Mouse (Mus musculus) thymus, postnatal 0 days (tissue): ENCODE results near the gene Actr3. TPM values are rescaled to one million over a fixed set of nuclear protein-coding genes. Genes with fewer than 3 reads are reported as not detected.
A peak's percentile ranks its signal among the peaks of the same experiment; 100 is the strongest.

Experiments
- DNase-seq: peaks from one replicate; pipeline ENCODE4 v3.0.0-alpha.2; 2015; ENCODE audit warnings: low spot score
- polyA plus RNA-seq: library from polyadenylated mRNA; unstranded; fragments of >200 nt; fragmentation: Nextera tagmentation; extraction: Ambion mirVana; gene quantifications from 2 replicates; pipeline ENCODE4 v1.2.1, GENCODE M21; 2015

The Actr3 gene
- polyA plus RNA-seq: 462 and 483 TPM in 2 replicates

DNA sequence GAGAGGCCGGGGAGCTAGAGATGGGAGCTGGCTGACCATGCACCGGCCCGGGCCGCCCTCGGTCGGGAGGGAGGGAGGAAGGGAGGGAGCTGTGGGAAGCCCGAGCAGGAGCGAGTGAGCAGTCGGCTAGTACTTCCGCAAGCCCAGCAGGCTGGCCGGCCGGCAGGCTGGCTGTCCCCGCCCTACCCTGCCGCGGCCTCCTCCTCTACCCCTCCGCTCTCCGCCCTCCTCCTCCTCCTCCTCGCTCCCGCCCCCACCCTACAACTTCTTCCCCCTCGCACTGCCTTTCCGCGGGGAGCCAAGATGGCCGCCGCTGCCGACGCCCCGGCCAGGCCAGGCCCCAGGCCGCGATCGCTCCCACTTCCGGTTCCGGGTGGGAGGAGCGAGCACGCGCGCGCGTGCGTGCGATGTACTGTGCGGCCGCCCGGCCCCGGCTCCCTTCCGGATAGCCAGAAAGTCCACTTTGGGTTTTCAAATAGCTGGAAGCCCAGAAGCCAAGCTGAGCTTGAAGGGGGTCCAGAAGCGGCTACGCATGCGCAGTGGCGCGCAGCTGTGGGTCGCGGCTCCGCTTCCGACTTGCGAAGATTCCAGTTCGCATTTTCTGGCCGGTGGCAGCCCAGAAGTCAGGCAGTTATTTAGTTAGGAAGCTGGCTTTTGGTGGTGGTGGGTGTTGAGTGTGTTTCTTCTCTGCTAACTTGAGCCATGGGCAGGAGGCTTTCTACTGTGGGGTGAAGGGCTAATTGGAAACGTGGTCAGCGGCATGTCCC lies at the start of gene Actr3:
Actr3 (minus strand) TSS at position 359 of the 767 bp plus-strand sequence.
- DNase-seq: peak; percentile 100

DNA sequence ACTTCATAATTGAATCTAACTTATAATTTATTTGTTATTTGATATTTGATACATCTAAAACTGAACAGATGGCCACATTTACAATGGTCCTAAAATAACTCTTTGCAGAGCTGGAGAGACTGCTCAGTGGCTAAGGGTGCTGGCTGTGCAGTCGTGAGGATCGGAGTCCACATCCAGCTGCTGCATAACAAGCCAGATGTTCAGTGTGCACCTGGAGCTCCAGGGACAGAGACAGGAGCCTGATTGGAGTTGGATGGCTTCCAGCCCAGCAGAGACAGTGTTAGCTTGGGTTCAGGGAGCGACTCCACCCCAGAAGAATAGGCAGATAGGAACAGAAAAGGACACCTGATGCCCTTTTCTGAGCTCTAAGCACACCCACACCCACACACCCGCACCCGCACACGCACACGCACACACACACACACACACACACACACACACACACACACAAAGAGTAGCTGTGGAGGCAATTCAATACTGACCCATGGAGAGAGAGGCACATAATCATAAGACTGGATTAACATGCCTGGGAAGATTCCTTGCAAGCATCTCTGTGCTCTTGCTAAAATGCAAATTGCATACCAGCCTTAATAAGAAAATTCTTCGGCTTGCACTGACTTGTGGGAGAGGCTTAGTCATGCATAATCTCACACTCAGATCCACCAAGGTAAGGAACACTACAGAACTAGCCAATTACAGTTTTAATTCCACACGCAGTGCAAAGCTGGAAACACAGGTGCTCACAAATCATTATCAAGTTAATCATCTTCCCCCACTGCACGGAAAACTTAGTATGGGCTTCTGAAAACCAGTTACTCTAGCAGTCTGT lies 47.1 kb upstream of the Actr3 start:
- DNase-seq: no peak

DNA sequence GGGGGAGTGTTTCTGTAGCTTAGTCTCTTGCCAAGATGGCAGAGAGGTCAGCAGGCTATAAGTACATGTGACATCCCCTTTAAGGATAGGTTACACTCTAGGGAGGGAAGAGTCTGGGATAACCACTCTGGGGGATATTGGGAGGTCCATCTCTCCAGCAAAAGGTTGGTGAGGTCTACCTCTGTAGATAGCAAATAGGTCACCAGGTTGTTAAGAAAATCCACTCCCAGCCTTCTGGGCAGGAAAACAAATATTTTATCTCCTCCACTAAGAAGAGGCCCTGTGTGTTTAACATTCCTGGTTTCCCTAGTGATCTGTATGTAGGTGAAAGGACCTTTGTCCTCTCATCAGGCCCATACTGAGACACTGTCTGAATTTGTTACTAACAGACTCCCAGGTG lies 46.3 kb upstream of the Actr3 start:
- no peak for DNase-seq

- no peak for DNase-seq
Measured at GRCm38 (mm10) chr1:125478588-125478987, 43.1 kb upstream of the Actr3 start.

DNA sequence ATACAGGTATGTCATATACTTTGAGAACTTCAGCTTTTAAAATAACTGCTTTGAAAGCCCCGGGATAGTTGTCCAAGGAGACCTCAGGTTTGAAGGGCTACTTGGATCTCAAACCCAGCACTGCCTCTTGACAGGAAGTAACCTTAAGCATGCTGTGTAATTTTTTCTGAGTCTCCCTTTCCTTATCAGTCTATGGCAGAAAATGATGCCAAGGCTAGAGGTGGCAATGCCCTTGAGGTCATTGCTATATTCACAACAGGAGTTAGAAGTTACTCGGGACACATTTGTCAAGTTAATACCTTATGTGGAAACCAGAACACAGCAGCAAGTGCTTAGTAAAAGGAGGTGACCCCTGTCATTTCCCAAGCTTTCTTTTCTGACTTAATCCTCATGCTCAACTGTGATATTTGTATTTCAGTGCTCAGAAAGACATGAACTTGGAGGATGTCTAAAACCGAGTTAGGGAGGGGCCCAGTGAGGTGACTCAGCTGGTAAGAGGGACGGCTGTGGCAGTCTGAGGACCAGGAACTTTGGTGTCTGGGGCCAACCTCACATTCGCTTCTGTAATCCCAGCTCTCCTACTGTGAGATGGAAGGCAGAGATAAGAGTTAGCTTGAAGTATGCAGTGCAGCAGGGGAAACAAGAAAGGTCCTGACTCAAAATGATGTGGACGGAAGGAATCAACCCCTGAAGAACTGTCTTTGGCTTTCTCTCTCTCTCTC lies 40.6 kb upstream of the Actr3 start:
- DNase-seq: no peak

GRCm38 (mm10) chr1:125473866-125474265 lies 38.3 kb upstream of the Actr3 start:
- DNase-seq: no peak

GRCm38 (mm10) chr1:125473126-125473666 lies 37.7 kb upstream of the Actr3 start:
- DNase-seq: no peak

- DNase-seq: no peak
Measured at GRCm38 (mm10) chr1:125470805-125471648, 35.5 kb upstream of the Actr3 start.

DNA sequence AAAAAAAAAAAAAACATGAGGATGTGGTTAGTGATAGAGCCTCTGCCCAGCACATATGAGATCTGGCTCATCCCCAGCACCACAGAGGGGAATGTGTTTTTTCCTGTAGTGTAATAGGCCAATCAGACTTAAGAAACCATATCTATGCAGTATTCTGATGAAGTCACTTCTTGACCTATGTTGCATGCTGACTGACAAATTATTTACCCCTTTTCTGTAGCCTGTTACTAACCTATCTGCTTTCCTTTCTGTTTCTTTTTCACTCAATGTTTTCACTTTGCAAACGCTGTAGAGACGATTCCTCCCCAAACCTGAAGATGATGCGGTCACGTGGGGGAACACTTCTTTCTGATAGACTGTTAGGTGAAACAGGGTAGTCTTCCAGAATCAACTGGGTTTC lies 32.4 kb upstream of the Actr3 start:
- no peak for DNase-seq

GRCm38 (mm10) chr1:125466621-125467257 lies 31.2 kb upstream of the Actr3 start:
- peak; percentile 38 for DNase-seq

DNA sequence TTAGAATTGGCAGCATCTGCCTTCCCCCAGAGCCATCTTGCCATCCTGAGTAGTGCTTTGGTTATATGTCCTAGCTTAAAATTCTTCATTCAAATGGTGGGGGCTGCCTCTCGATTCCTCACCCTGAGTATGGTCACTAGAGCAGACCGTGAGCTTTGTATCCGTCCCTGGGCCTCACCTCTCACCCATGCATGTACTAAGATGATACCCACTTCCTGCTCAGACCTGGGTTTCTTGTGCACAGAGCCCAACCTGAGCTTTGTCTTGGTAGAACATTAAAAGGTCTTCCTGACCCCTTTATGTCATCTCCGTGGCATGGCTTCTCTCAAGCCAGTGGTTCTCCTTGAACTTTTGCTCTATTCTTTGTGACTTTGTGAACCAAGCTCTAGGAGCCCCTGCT lies 28.5 kb upstream of the Actr3 start:
- DNase-seq: no peak

- DNase-seq: no peak
Measured at GRCm38 (mm10) chr1:125463349-125463748, 27.8 kb upstream of the Actr3 start.

- no peak for DNase-seq
Measured at GRCm38 (mm10) chr1:125462917-125463316, 27.4 kb upstream of the Actr3 start.

GRCm38 (mm10) chr1:125458531-125458930 lies 23.0 kb upstream of the Actr3 start:
- DNase-seq: no peak

DNA sequence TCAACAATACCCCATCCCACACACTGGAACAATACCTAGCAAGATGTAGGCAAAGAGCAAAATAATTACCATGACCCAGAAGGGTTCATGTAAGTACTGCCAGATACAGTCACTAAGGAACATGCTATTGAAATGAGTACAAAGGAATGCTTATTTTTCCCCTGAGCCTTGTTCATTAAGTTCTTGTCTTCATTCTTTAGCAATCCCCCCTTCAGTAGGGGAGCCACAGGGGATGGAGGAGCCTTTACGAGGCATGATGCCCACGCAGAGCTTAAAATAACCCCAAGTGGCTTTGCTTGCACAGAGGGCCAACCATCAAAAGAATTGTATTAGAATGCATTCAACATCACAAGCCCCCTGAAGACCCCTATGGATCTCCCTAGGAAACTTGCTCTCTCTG lies 19.6 kb upstream of the Actr3 start:
- DNase-seq: no peak

- DNase-seq: no peak
Measured at GRCm38 (mm10) chr1:125450282-125451000, 14.9 kb upstream of the Actr3 start.

GRCm38 (mm10) chr1:125447926-125448325 lies 12.4 kb upstream of the Actr3 start:
- no peak for DNase-seq

GRCm38 (mm10) chr1:125441679-125442078 lies 6.2 kb upstream of the Actr3 start:
- peak; percentile 24 for DNase-seq

- DNase-seq: peak; percentile 35
Measured at GRCm38 (mm10) chr1:125441251-125441650, 5.7 kb upstream of the Actr3 start.
